Mouse (Mus musculus): ENCODE measurements around the gene Bmpr1a. TPM values are rescaled to one million over a fixed set of nuclear protein-coding genes. Genes with fewer than 3 reads are reported as not detected.

Bmpr1a gene
- polyA plus RNA-seq, 1 experiment, result not detected

- TF ChIP-seq GATA1 (IDR thresholded peaks at IDR 0.05; ENCODE audit: low read length), result no peak
These were observed 12.7 kb upstream of the Bmpr1a start for GRCm38 (mm10) chr14:34515860-34516259.

- no peak for TF ChIP-seq GATA1 (IDR thresholded peaks at IDR 0.05; ENCODE audit: low read length)
These were observed 11.0 kb upstream of the Bmpr1a start for GRCm38 (mm10) chr14:34514120-34514519.

- TF ChIP-seq GATA1 (IDR thresholded peaks at IDR 0.05; ENCODE audit: low read length), result no peak
These were observed 9.5 kb upstream of the Bmpr1a start for GRCm38 (mm10) chr14:34512602-34513001.

GRCm38 (mm10) chr14:34511901-34512300 is 8.8 kb upstream of the Bmpr1a start:
- no peak for TF ChIP-seq GATA1 (IDR thresholded peaks at IDR 0.05; ENCODE audit: low read length)

GRCm38 (mm10) chr14:34508842-34509439 is 5.8 kb upstream of the Bmpr1a start:
- no peak for TF ChIP-seq GATA1 (IDR thresholded peaks at IDR 0.05; ENCODE audit: low read length)

GRCm38 (mm10) chr14:34508187-34508840 is 5.2 kb upstream of the Bmpr1a start:
- peak; percentile 45 for TF ChIP-seq GATA1 (IDR thresholded peaks at IDR 0.05; ENCODE audit: low read length)

- no peak for TF ChIP-seq GATA1 (IDR thresholded peaks at IDR 0.05; ENCODE audit: low read length)
These were observed 2.2 kb upstream of the Bmpr1a start for GRCm38 (mm10) chr14:34505309-34505708.

- no peak for TF ChIP-seq GATA1 (IDR thresholded peaks at IDR 0.05; ENCODE audit: low read length)
These were observed 1.2 kb upstream of the Bmpr1a start for GRCm38 (mm10) chr14:34504377-34504776.

- TF ChIP-seq GATA1 (IDR thresholded peaks at IDR 0.05; ENCODE audit: low read length), result no peak
These were observed 618 bp upstream of the Bmpr1a start for GRCm38 (mm10) chr14:34503759-34504158.

- no peak for TF ChIP-seq GATA1 (IDR thresholded peaks at IDR 0.05; ENCODE audit: low read length)
These were observed 441 bp downstream of the Bmpr1a start for GRCm38 (mm10) chr14:34502475-34503324.

GRCm38 (mm10) chr14:34501804-34502474 is 1.2 kb downstream of the Bmpr1a start:
- TF ChIP-seq GATA1 (IDR thresholded peaks at IDR 0.05; ENCODE audit: low read length), result no peak

- no peak for TF ChIP-seq GATA1 (IDR thresholded peaks at IDR 0.05; ENCODE audit: low read length)
These were observed 1.7 kb downstream of the Bmpr1a start for GRCm38 (mm10) chr14:34501447-34501803.

GRCm38 (mm10) chr14:34500309-34500708 is 2.8 kb downstream of the Bmpr1a start:
- TF ChIP-seq GATA1 (IDR thresholded peaks at IDR 0.05; ENCODE audit: low read length), result no peak

- TF ChIP-seq GATA1 (IDR thresholded peaks at IDR 0.05; ENCODE audit: low read length), result no peak
These were observed 3.5 kb downstream of the Bmpr1a start for GRCm38 (mm10) chr14:34499664-34500063.

GRCm38 (mm10) chr14:34497346-34497745 is 5.8 kb downstream of the Bmpr1a start:
- no peak for TF ChIP-seq GATA1 (IDR thresholded peaks at IDR 0.05; ENCODE audit: low read length)

- no peak for TF ChIP-seq GATA1 (IDR thresholded peaks at IDR 0.05; ENCODE audit: low read length)
These were observed 9.5 kb downstream of the Bmpr1a start for GRCm38 (mm10) chr14:34493682-34494081.

All from G1E-ER4 (cell line).